Mouse (Mus musculus) heart, postnatal 10 days (tissue): ENCODE data around the gene Bgn. TPM values are rescaled to one million over a fixed set of nuclear protein-coding genes. Genes with fewer than 3 reads are reported as not detected.

Source experiments
- DNase-seq, 2 experiments: peaks; one replicate each; pipeline ENCODE4 v3.0.0; 2021
- intact Hi-C: fragments of 180-260 bp; cut with DNase I; formaldehyde crosslinking; loops from one replicate; pipeline ENCODE4 v1.15.1; 2025
- total RNA-seq, 2 experiments: library from RNA; stranded (reverse); gene quantifications; 2 replicates each; pipeline ENCODE4 v1.2.3; 2021

The Bgn gene
- total RNA-seq = 100 to 1,000 TPM; 276 to 309 TPM

- intact Hi-C loops = no loop called here
- peak; percentile 43 to 48 for DNase-seq
Measured at GRCm38 (mm10) chrX:73483484-73483810, at the start of gene Bgn. Bgn (plus strand) TSS chrX:73483602.

- DNase-seq = no peak
- intact Hi-C loops = no loop called here
Measured at GRCm38 (mm10) chrX:73435252-73435651, 48.1 kb upstream of the Bgn start, which contains the start of gene Trex2. Trex2 (minus strand) TSS chrX:73435344.

- intact Hi-C loops = no loop called here
- no peak for DNase-seq
Measured at GRCm38 (mm10) chrX:73441428-73441827, 42.0 kb upstream of the Bgn start.

- intact Hi-C loops = loop anchor here (1.0 kb wide), 1 partner anchor 41 kb away; no protein-coding TSS in a partner anchor
- peak; percentile 60 to 74 for DNase-seq
Measured at GRCm38 (mm10) chrX:73451949-73452348, 31.5 kb upstream of the Bgn start.

- intact Hi-C loops = loop anchor here (2.0 kb wide), 1 partner anchor 34 kb away; no protein-coding TSS in a partner anchor
- peak; percentile 93 to 94 for DNase-seq
Measured at GRCm38 (mm10) chrX:73458877-73459392, 24.5 kb upstream of the Bgn start, which contains the start of gene Haus7. Haus7 (minus strand) TSS chrX:73459044.

GRCm38 (mm10) chrX:73460792-73461191 is 22.6 kb upstream of the Bgn start:
- DNase-seq = no peak
- intact Hi-C loops = no loop called here

GRCm38 (mm10) chrX:73465483-73466186 is 17.8 kb upstream of the Bgn start:
- peak; percentile 65 to 66 for DNase-seq
- intact Hi-C loops = no loop called here

- peak; percentile 53 to 62 for DNase-seq
- intact Hi-C loops = no loop called here
Measured at GRCm38 (mm10) chrX:73467446-73468241, 15.8 kb upstream of the Bgn start.

GRCm38 (mm10) chrX:73468330-73468729 is 15.1 kb upstream of the Bgn start:
- DNase-seq = no peak
- intact Hi-C loops = no loop called here

GRCm38 (mm10) chrX:73468752-73469151 is 14.7 kb upstream of the Bgn start:
- intact Hi-C loops = no loop called here
- DNase-seq = no peak

- intact Hi-C loops = no loop called here
- no peak for DNase-seq
Measured at GRCm38 (mm10) chrX:73471764-73472163, 11.6 kb upstream of the Bgn start.

GRCm38 (mm10) chrX:73474340-73475165 is 8.8 kb upstream of the Bgn start:
- intact Hi-C loops = no loop called here
- DNase-seq = peak in 1 of 2 experiments; percentile 28

GRCm38 (mm10) chrX:73475658-73476256 is 7.6 kb upstream of the Bgn start:
- intact Hi-C loops = no loop called here
- DNase-seq = no peak

GRCm38 (mm10) chrX:73476621-73477020 is 6.8 kb upstream of the Bgn start:
- intact Hi-C loops = no loop called here

GRCm38 (mm10) chrX:73477500-73477899 is 5.9 kb upstream of the Bgn start:
- intact Hi-C loops = no loop called here
- DNase-seq = no peak

More at GRCm38 (mm10) chrX:73476621-73477020, 6.8 kb upstream of the Bgn start:
- DNase-seq = peak; percentile 63 to 71

- intact Hi-C loops = no loop called here
- DNase-seq = peak in 1 of 2 experiments; percentile 54
Measured at GRCm38 (mm10) chrX:73479656-73480055, 3.7 kb upstream of the Bgn start.

- DNase-seq = peak in 1 of 2 experiments; percentile 32
- intact Hi-C loops = no loop called here
Measured at GRCm38 (mm10) chrX:73480334-73480733, 3.1 kb upstream of the Bgn start.

GRCm38 (mm10) chrX:73482643-73483483 is 539 bp upstream of the Bgn start:
- no peak for DNase-seq
- intact Hi-C loops = no loop called here

GRCm38 (mm10) chrX:73484076-73484475 is 674 bp downstream of the Bgn start:
- peak in 1 of 2 experiments; percentile 30 for DNase-seq
- intact Hi-C loops = no loop called here
